Mouse (Mus musculus): ENCODE data around the gene Apol9a.

Gene Apol9a

GRCm38 (mm10) chr15:77376920-77377319 lies 34.0 kb downstream of the Apol9a start:
- no peak for DNase-seq

DNA sequence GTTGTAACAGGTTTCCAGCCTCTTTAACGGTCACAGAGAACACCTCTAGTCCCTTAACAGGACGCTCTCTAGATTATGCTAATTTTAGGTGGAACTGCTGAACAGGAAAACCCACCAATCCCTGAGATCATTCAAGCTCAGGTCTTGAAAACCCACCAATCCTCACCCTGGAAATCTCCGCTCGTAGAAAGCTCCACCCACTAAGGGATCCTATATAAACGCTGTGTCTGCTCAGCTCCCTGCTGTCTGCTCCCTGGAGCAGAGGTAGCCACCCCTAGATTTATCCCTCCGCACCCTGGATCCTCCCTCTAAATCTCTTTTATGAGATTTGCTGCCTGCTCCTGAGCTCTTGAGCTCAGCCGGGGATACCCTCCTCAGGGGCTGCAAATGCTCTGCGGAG lies 40.3 kb downstream of the Apol9a start:
- no peak for DNase-seq

- DNase-seq, result no peak
These were observed 41.0 kb downstream of the Apol9a start for GRCm38 (mm10) chr15:77369981-77370380.

GRCm38 (mm10) chr15:77368818-77369320 lies 42.1 kb downstream of the Apol9a start:
- DNase-seq, result no peak

DNA sequence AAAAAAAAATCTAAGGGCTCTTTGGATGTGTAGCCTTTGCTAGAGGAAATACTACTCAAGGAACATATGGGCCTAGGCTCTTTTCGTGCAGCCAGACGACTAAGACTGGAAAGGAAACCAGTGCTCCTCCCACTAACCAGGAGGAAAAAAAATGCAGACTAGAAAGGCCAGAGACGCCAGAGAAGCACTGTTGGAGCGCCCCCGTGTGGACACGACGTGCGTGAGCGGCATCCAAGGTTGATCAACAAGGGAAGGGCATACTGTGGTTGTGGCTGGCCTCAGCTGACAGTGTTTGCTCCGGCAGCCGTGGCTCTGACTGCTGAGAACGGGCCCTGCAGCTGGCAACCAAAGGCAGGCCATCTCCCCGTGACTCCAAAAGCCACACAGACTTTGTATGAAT lies 42.8 kb downstream of the Apol9a start:
- DNase-seq, result peak; percentile 86

GRCm38 (mm10) chr15:77367504-77367903 lies 43.4 kb downstream of the Apol9a start:
- DNase-seq, result no peak

DNA sequence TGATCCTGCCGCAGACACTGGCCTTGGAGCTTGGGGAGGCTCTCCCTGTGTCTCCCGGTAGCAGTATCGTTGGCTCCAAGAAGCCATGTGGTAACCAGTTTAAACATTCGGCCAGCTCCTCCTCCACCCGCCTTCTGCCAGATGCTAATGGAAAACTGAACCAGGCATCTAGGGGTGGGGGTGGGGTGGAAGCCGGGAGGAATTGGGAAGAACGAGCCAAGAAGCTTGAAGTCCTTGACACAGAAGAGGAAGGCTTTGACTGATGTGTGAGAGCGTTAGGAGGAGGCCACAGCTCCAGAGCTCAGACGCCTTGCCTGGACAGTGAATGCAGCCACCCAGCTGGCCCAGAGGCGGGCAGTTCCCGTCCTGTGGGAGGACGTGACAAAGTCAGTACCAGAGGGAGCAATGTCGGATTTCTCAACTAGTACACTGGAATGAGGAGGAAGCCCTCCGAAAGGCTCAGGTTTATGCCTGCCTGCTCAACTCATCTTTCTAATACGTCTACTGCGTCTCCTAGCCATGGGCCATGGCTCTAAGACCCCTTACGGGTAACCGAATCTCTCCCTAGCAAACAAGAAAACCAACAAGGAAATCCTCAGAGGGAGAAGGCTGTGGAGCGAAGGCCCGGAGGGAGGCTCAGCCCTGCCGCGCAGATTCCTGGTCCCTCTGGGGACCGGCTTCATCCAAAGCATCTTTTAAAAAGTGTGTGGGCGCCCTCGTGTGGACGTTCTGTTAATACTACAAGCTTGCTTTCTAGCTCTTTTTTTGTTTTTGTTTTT lies 44.0 kb downstream of the Apol9a start:
- peak; percentile 78 for DNase-seq

GRCm38 (mm10) chr15:77365700-77366570 lies 45.0 kb downstream of the Apol9a start:
- no peak for DNase-seq

DNA sequence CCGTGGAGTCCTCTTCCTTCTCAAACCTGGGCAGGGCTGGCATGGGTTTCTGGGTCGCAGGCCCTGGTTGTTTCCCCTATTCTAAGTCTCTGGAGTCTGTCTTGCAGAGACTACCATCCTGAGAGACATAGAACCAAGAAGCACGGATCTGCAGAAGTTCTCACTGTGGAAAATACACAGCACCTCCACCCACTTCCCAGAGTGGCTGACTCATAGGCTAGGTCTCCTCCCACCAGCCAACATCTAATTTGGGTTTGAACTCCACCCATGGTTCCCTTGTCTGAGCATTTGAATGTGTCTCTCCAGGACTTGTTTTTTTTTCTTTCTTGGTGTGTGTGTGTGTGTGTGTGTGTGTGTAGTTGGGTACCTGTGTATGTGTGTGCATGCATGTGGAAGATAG lies 46.9 kb downstream of the Apol9a start:
- DNase-seq, result no peak

- no peak for DNase-seq
These were observed 47.4 kb downstream of the Apol9a start for GRCm38 (mm10) chr15:77363578-77363977.

GRCm38 (mm10) chr15:77362952-77363351 lies 48.0 kb downstream of the Apol9a start:
- no peak for DNase-seq

DNA sequence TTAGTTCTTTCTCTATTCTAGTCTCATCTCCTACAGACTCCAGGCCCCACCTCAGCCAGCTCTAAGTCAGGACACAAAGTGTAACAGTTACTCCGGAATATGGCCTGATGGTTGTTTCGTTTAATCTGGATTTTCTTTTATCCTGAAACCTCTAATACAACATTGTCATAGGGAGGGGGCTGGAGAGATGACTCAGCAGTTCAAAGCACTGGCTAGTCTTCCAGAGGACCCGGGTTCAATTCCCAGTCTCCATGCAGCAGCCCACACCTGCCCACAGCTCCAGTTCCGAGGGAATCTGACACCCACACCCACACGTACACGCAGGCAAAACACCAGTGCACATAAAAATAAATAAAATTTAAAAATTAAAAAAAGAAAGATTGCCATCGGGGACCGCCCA lies 51.0 kb downstream of the Apol9a start:
- no peak for DNase-seq

DNA sequence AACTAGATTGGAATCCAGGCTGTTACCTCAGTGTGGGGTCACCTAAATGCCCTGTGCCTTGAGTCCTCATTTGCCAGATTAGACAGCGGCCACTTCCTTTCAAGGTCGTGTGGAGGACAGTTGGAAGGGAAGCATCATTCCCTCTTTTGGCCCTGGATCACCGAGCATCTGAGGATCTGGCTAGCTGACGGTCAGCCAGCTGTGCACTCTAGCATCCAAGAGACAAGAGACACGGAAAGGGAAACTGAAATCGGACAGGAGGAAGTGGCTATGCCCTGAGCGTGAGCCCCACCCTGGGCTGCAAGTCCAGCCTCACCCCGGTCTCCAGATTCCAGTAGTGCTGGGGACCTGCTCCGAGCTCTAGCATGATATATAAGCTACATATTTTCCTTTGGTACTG lies 51.4 kb downstream of the Apol9a start:
- no peak for DNase-seq

- DNase-seq, result no peak
These were observed 51.9 kb downstream of the Apol9a start for GRCm38 (mm10) chr15:77359084-77359483.

DNA sequence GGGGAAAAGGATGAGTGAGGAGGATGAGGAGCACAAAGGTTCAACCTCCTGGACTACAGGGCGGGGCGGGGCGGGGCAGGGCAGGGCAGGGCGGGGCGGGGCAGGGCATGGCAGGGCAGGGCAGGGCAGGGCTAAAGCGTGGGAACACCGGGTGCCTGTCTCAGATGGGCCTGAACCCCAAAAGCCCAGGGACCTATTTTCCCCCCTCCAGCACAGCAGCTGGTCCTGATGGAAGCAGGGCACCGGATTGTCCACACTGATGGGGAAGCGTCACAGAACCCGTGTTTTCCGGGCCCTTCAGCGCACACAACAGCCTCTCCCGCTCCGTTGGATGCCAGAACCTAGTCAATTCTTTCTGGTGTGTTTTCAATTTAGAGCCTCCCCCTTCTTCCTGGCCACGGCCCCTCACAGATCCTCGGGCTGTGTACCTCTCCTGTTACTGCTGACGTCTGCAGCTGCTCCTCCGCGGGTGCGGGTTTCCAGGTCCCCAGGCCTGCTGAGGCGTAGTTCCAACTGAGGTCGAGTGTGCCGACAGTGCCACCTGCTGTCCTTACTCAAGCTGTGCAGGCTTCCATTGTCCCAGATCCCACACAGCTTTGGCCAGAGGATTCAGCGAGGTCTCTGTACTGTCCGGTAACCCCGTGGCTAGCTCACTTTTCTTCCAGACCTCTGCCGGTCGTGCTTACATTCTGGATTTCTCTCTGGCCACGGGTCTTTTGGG lies 52.5 kb downstream of the Apol9a start:
- peak; percentile 80 for DNase-seq

- peak; percentile 13 for DNase-seq
These were observed 54.6 kb downstream of the Apol9a start for GRCm38 (mm10) chr15:77356248-77356810.

DNA sequence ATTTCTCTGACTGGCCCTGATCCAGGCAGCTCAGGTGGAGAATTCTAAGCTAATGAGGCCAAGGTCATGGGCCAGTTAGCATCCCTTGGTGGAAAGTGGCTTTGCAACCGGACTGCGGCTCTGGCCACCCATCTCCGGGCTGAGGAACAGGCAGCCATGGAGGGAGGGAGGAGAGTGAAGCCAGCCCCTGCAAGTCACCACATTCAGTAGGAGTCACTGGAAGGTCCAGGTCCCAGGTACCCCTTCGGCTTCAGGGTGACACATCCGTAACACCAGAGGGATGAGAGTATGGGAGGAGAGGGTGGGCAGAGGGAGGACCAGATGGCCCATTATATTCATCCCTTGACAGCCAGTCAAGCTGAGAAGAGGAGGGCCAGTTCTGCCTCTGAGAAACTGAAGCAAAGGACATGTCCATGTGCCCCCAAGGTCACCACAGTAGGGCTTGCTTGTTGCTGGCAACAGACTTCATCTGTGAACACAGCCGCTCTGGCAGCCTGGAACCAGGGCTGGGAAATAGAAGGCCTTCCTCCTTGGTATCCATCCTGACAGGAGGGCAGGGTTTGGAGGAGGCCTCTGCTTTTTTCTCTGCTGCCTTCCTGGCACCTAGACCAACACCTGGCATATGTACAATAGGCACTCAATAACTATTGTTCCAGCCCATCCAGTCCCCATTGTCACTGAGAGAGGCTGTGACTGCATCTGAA lies 55.9 kb downstream of the Apol9a start:
- DNase-seq, result no peak

DNA sequence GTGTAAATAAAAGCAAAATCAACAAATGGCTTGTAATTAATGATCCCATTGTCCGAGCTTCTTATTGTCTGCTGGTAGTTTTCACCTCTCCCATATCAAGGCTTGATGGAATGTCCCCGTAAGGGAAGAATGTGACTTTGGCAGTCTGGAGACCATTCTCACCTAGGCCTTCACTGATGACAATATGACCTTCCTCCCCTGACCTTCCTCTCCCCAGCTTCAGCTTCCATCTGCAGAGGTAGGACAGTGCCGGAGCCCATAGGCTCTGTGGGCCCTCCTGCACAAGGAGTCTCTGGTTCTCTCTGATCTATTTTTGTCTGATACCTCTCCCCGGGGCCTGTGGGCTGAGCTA lies 56.5 kb downstream of the Apol9a start:
- DNase-seq, result no peak

Data from liver (tissue).